Mouse (Mus musculus) macrophage (primary cell): Measurements from ENCODE around the gene Shank1. TPM values are rescaled to one million over a fixed set of nuclear protein-coding genes. Genes with fewer than 3 reads are reported as not detected.

Source experiments
- H3K27ac ChIP-seq: fragments of 350-480 bp; formaldehyde crosslinking; 2 replicates; pipeline ENCODE4 v1.9.0; 2021
- H3K36me3 ChIP-seq: fragments of 350-480 bp; formaldehyde crosslinking; 2 replicates; pipeline ENCODE4 v1.9.0; 2021; ENCODE audit errors: inconsistent target
- H3K4me3 ChIP-seq: fragments of 350-480 bp; formaldehyde crosslinking; 2 replicates; pipeline ENCODE4 v1.9.0; 2021; ENCODE audit errors: inconsistent target
- H3K79me2 ChIP-seq: fragments of 350-480 bp; formaldehyde crosslinking; 2 replicates; pipeline ENCODE4 v1.9.0; 2021; ENCODE audit errors: inconsistent target
- WGBS: methylation state at CpG from one replicate; pipeline ENCODE4 v1.1.7; 2026; ENCODE audit warnings: inconsistent platforms; ENCODE audit not compliant: missing documents; 5-methylcytosine and 5-hydroxymethylcytosine counted together
- polyA plus RNA-seq: library from polyadenylated mRNA; stranded (reverse); fragments of 250-400 nt; gene quantifications from 3 replicates; pipeline ENCODE4 v1.2.4, GENCODE M21; 2018; ENCODE audit warnings: inconsistent platforms

Shank1 gene
- polyA plus RNA-seq, 1 experiment from 2014 or later: not detected

DNA sequence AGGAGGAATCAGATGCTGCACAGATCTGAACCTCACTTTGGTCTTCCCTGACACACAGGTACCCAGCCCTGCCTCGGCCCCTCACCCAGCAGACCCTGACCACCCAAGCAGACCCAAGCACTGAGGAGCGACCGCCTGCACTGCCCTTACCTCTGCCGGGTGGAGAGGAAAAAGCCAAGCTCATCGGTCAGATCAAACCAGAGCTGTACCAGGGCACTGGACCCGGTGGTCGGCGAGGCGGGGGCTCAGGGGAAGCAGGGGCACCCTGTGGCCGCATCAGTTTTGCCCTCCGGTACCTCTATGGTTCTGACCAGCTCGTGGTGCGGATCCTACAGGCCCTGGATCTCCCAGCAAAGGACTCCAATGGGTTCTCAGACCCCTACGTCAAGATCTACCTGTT, 82.3 kb downstream of the Shank1 start:
- WGBS: 88% methylated on average over 12 of the region's 14 CpGs

DNA sequence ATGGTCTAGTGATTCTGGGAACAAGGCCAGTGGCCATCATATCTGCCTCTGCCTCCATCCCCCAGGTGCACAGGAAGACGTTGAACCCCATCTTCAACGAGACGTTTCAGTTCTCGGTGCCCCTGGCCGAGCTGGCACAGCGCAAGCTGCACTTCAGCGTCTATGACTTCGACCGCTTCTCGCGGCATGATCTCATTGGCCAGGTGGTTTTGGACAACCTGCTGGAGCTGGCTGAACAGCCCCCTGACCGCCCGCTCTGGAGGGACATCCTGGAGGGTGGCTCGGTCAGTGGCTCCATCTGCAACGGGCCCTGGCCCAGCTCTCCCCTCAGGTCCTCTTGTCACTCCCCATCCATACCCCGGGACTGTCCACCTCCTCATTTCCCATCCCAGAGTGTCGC, 83.2 kb downstream of the Shank1 start:
- no peaks in the 10 kb centered on the region for H3K79me2 ChIP-seq
- no peaks in the 10 kb centered on the region for H3K36me3 ChIP-seq
- no peak overlapping the region for H3K27ac ChIP-seq
- WGBS: 96% methylated on average over 17 of the region's 17 CpGs
- no peak overlapping the region for H3K4me3 ChIP-seq

More for the DNA sequence above, 82.3 kb downstream of the Shank1 start:
- Histone ChIP-seq H3K4me3 (no peak overlapping the region), H3K79me2 (no peaks in the 10 kb centered on the region), H3K36me3 (no peaks in the 10 kb centered on the region), H3K27ac (no peak overlapping the region)

DNA sequence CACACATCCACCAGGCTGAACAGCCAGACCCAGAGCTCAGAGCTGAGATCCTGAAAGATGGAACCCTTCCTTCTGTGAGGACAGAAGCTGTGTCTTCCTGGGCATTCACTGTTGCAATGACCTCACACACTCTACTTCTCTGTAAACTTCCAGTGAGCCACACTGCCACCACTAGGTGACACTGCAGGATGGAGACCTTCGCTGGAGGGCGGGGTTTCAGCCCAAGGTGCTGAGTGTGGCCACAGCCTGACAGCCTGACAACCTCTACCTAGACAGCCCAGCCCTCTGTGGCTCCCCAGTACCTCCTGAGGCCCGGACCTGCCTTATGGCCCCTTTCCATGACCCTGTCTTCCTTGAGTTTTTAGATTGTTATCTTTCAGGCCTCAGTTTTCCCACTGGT, 88.5 kb downstream of the Shank1 start:
- no peak overlapping the region for H3K4me3 ChIP-seq
- H3K79me2 ChIP-seq: no peaks in the 10 kb centered on the region
- H3K27ac ChIP-seq: no peak overlapping the region
- 18% methylated on average over 3 of the region's 3 CpGs for WGBS
- no peaks in the 10 kb centered on the region for H3K36me3 ChIP-seq

DNA sequence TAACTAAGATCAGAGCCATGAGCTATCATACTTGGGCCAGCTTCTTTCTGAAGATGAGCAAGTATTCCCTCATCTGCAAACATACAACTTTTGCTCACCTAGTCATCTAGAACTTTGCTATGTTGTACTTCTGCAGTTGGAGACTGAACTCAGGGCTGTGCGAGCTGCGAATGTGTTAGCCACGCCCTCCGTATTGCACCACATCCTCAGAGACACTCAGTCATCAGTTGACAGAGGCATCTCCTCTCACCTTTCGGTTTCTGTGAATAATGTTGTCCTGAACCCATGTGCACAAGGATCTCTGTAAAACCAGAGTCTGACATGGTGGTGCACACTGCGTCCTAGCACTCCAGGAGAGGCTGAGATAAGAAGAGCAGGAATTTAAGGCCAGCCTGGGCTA, 91.6 kb downstream of the Shank1 start:
- 18% methylated on average over 6 of the region's 6 CpGs for WGBS
- Histone ChIP-seq H3K36me3 (no peaks in the 10 kb centered on the region), H3K4me3 (no peak overlapping the region), H3K79me2 (no peaks in the 10 kb centered on the region), H3K27ac (no peak overlapping the region)

DNA sequence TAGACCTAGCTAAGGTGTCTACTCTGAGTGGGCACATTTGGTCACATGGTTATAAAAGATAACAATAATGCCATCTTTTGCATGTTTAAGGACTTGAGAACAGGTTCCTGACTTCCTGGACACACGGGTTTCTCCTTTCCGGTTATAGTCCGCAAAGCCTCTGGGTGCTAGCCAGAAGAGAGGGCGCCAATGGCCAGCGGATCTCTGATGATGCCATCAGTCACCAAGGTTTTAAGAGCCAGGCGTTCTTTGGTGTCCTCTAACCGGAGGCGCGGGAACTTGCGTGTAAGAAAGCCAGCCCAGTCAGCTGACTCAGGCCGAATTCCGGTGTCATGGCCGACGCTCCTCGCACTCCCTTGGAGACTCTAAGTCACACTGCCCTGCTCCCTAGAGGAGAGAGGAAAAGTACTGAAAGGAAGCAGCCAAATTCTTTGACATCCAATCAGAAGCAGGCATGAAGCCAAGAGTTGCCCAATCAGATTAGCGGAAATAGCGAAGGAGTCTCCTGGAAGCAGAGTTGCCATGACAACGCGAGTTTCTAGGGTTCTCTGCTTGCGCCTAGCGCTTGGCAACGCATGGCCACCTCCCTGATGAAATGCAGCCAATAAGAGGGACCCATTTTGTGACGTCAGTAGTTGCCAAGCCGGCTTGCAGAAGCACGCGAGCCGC, 95.4 kb downstream of the Shank1 start:
- Histone ChIP-seq H3K79me2 (no peaks in the 10 kb centered on the region), H3K27ac (no peak overlapping the region), H3K4me3 (peak overlapping the region; percentile 2; the same call in 1 of the 2 replicates), H3K36me3 (no peaks in the 10 kb centered on the region)
- 3% methylated on average over 27 of the region's 27 CpGs for WGBS

DNA sequence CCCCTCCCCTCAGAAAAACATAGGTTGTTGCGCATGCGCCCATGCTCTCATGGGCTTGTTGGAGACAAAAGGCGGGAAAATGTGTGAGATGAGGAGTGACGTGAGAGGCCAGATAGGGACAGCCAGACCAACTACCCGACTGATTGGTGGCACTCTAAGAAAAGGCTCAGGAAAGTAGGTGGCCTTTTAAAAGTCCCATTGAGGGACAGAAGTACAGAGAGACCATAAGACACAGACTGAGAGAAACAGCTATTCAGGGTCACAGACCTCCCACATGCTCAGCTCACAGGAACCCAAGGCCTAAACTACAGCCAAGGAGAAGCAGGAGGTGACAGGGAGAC, 95.9 kb downstream of the Shank1 start:
- 6% methylated on average over 5 of the region's 5 CpGs for WGBS
- Histone ChIP-seq H3K79me2 (no peaks in the 10 kb centered on the region), H3K4me3 (no peak overlapping the region), H3K27ac (no peak overlapping the region), H3K36me3 (no peaks in the 10 kb centered on the region)

Other genes with a start within 250 kb of the Shank1 start
- gene Klk1b21, start 207.9 kb upstream of the Shank1 start, polyA plus RNA-seq: not detected in 3 replicates
- gene Klk1b22, start 197.6 kb upstream of the Shank1 start, polyA plus RNA-seq: not detected in 3 replicates
- gene Klk1b16, start 173.5 kb upstream of the Shank1 start, polyA plus RNA-seq: not detected in 3 replicates
- not detected in 3 replicates for gene Klk1b24, start 122.0 kb upstream of the Shank1 start, polyA plus RNA-seq
- not detected in 3 replicates for gene Klk1b3, start 112.1 kb upstream of the Shank1 start, polyA plus RNA-seq
- not detected in 3 replicates for gene Klk1b4, start 102.8 kb upstream of the Shank1 start, polyA plus RNA-seq
- not detected in 3 replicates for gene Klk1b5, start 94.3 kb upstream of the Shank1 start, polyA plus RNA-seq
- gene Klk1, start 84.9 kb upstream of the Shank1 start, polyA plus RNA-seq: 0.30 TPM in 1 of 3 replicates, not detected in the others
- gene Gm36864, start 74.1 kb upstream of the Shank1 start, polyA plus RNA-seq: not detected in 3 replicates
- 0.33 to 0.97 TPM (median 0.36 TPM) in 3 replicates for gene 1700028J19Rik, start 63.6 kb upstream of the Shank1 start, polyA plus RNA-seq
- gene 2410002F23Rik, start 63.5 kb upstream of the Shank1 start, polyA plus RNA-seq: 11.6 to 24.3 TPM (median 20.5 TPM) in 3 replicates
- gene Acp4, start 52.9 kb upstream of the Shank1 start, polyA plus RNA-seq: not detected in 3 replicates
- not detected in 3 replicates for gene Gm15517, start 48.8 kb upstream of the Shank1 start, polyA plus RNA-seq
- gene Clec11a, start 3.4 kb upstream of the Shank1 start, polyA plus RNA-seq: 0.06 to 0.12 TPM (median 0.09 TPM) in 3 replicates
- gene Syt3, start 73.8 kb downstream of the Shank1 start, polyA plus RNA-seq: 0.11 TPM in 1 of 3 replicates, not detected in the others
- 0.16 TPM in 1 of 3 replicates, not detected in the others for gene 1700008O03Rik, start 75.6 kb downstream of the Shank1 start, polyA plus RNA-seq
- gene Lrrc4b, start 118.8 kb downstream of the Shank1 start, polyA plus RNA-seq: not detected in 3 replicates
- gene Aspdh, start 155.1 kb downstream of the Shank1 start, polyA plus RNA-seq: not detected in 3 replicates
- gene Josd2, start 157.7 kb downstream of the Shank1 start, polyA plus RNA-seq: 12.5 to 32.1 TPM (median 31.4 TPM) in 3 replicates
- 35.5 to 51.7 TPM (median 46.2 TPM) in 3 replicates for gene Emc10, start 186.3 kb downstream of the Shank1 start, polyA plus RNA-seq
- gene Fam71e1, start 186.3 kb downstream of the Shank1 start, polyA plus RNA-seq: 0.89 to 1.5 TPM (median 0.99 TPM) in 3 replicates
- not detected in 3 replicates for gene Mybpc2, start 214.4 kb downstream of the Shank1 start, polyA plus RNA-seq
- 0.27 to 1.1 TPM (median 0.30 TPM) in 3 replicates for gene Spib, start 221.8 kb downstream of the Shank1 start, polyA plus RNA-seq
- 6.9 to 28.1 TPM (median 7.2 TPM) in 3 replicates for gene Pold1, start 238.6 kb downstream of the Shank1 start, polyA plus RNA-seq
- 55.3 to 86.2 TPM (median 57.8 TPM) in 3 replicates for gene Nr1h2, start 243.7 kb downstream of the Shank1 start, polyA plus RNA-seq